Mouse (Mus musculus) stomach, embryonic 14.5 days (tissue): ENCODE measurements around the gene Maz. TPM values are rescaled to one million over a fixed set of nuclear protein-coding genes. Genes with fewer than 3 reads are reported as not detected.
A peak's percentile ranks its signal among the peaks of the same experiment; 100 is the strongest.

Experiments
- ATAC-seq: fragments of 200-750 bp; cut with Nextera tagmentation; 2 replicates; pipeline ENCODE4 v1.8.0; 2017; ENCODE audit warnings: low read depth, moderate TSS enrichment; ENCODE audit not compliant: insufficient number of reproducible peaks, insufficient read depth, low FRiP score
- H3K27ac ChIP-seq: fragments of 300-500 bp; sonication (generic); 2 replicates; pipeline ENCODE4 v1.5.1; 2014; ENCODE audit warnings: mild to moderate bottlenecking, low read length, moderate library complexity, mixed read lengths
- H3K27me3 ChIP-seq: fragments of 300-500 bp; sonication (generic); 2 replicates; pipeline ENCODE4 v1.6.1; 2014; ENCODE audit warnings: low read length, control low read depth, mixed read lengths; ENCODE audit not compliant: control insufficient read depth, insufficient read depth
- H3K36me3 ChIP-seq: fragments of 300-500 bp; sonication (generic); 2 replicates; pipeline ENCODE4 v1.6.1; 2014; ENCODE audit warnings: mild to moderate bottlenecking, control low read depth, low read length, moderate library complexity, mixed read lengths; ENCODE audit not compliant: control insufficient read depth, insufficient read depth
- H3K4me1 ChIP-seq: fragments of 300-500 bp; sonication (generic); 2 replicates; pipeline ENCODE4 v1.6.1; 2014; ENCODE audit warnings: low read length, control low read depth, mixed read lengths; ENCODE audit not compliant: control insufficient read depth, insufficient read depth
- H3K4me2 ChIP-seq: fragments of 300-500 bp; sonication (generic); replicated peaks from 2 replicates; pipeline ENCODE4 v1.6.1; 2014; ENCODE audit warnings: low read depth, low read length, control low read depth
- H3K4me3 ChIP-seq: fragments of 300-500 bp; sonication (generic); 2 replicates; pipeline ENCODE4 v1.5.1; 2014; ENCODE audit warnings: low read depth, low read length, control low read depth
- H3K9ac ChIP-seq: fragments of 300-500 bp; sonication (generic); replicated peaks from 2 replicates; pipeline ENCODE4 v1.6.1; 2014; ENCODE audit warnings: low read depth, mild to moderate bottlenecking, control low read depth, low read length, moderate library complexity, mixed read lengths
- H3K9me3 ChIP-seq: fragments of 300-500 bp; sonication (generic); 2 replicates; pipeline ENCODE4 v1.6.1; 2016; ENCODE audit warnings: low read depth, low read length, control low read depth; ENCODE audit not compliant: control insufficient read depth
- WGBS: fragments of 180-500 bp; shearing (Covaris S2); extraction: QIAGEN DNeasy Blood & Tissue Kit; methylation state at CpG from one replicate; pipeline ENCODE4 v1.1.7; 2014; 5-methylcytosine and 5-hydroxymethylcytosine counted together
- polyA plus RNA-seq: library from polyadenylated mRNA; unstranded; fragments of >200 nt; fragmentation: Nextera tagmentation; extraction: Ambion mirVana; gene quantifications from 2 replicates; pipeline ENCODE4 v1.2.1, GENCODE M21; 2014

Maz gene
- polyA plus RNA-seq, 1 experiment from 2014 or later = 50.3 TPM

GRCm38 (mm10) chr7:127018416-127019305 is 8.2 kb downstream of the Maz start:
- 0 out of 2 replicates have a peak overlapping the region, but pooled peaks have one; percentile 4 for H3K9ac ChIP-seq
- 63% methylated on average over 15 of the region's 15 CpGs for WGBS
- peaks cover 71% of the 10 kb centered on the region for H3K4me1 ChIP-seq
- peak overlapping the region; percentile 97; the same call in 1 of the 2 replicates for H3K27ac ChIP-seq
- no peaks in the 10 kb centered on the region for H3K27me3 ChIP-seq
- H3K4me2 ChIP-seq = peak overlapping the region; percentile 87; the same call in 1 of the 2 replicates
- no peak overlapping the region for H3K4me3 ChIP-seq
- H3K9me3 ChIP-seq = no peaks in the 10 kb centered on the region
- peaks cover 29% of the 10 kb centered on the region for H3K36me3 ChIP-seq
- ATAC-seq = no peak

GRCm38 (mm10) chr7:127017950-127018345 is 8.9 kb downstream of the Maz start:
- no peak for ATAC-seq
- Histone ChIP-seq H3K9me3 (no peaks in the 10 kb centered on the region), H3K9ac (no peak overlapping the region), H3K36me3 (peaks cover 25% of the 10 kb centered on the region), H3K4me3 (no peak overlapping the region), H3K27me3 (no peaks in the 10 kb centered on the region), H3K27ac (peak overlapping the region; percentile 97; the same call in 1 of the 2 replicates), H3K4me2 (peak overlapping the region; percentile 79; the same call in 1 of the 2 replicates), H3K4me1 (peaks cover 64% of the 10 kb centered on the region)
- 39% methylated on average over 6 of the region's 6 CpGs for whole genome bisulfite sequencing

DNA sequence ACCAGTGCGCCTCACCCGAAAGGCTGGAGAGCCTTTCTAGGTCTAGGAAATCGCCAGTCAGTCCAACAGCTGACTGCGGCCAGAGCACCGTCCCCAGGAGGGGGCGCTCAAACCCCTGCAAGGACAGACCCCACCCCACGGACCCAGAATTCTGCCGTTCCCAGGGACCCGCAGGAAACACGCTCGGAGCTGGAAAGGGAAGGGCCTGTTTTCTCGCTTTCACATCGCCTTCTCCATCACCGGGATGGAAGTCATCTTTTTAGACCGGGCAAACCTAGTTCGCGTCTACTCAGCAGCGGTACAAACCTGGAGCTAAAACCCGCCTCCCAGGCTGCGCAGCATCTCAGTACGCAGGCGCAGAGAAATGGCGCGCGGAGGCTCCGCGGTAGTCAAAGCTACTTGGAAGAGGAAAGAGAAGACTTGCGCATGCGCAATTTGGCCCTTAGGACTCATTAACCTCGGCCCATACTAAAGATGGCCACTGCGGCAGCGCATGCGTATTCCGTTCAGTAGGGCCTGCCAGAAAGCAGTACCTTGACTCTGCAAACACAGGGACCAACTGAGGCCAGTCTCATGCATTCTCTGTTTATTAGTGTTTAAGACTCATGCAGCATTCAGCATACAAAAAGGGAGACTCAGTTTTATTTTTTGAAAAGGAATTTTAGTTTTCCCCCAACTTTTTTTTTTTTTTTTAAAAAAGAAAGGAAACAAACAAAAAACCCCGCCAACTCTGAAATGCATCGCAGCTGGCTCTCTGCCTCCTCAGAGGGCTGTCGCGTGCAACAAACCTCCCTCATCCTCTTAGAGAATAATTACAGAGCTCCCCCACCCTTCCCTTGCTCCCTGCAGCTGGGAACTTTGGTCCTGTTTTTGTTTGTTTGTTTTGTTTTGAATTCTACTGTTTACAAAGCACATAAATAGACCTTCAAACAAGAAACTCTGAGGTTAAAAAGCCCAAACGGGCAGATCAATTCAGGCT is 9.6 kb downstream of the Maz start, which contains the start of gene Pagr1a:
Pagr1a (minus strand) TSS at position 382 of the 979 bp plus-strand sequence.
- Histone ChIP-seq H3K36me3 (peaks cover 18% of the 10 kb centered on the region), H3K4me2 (peak within 1 kb of the TSS; percentile 79), H3K27me3 (no peaks in the 10 kb centered on the region), H3K9me3 (no peaks in the 10 kb centered on the region), H3K4me3 (peak within 1 kb of the TSS; percentile 62), H3K27ac (peak within 1 kb of the TSS; percentile 97), H3K9ac (peak within 1 kb of the TSS; percentile 68), H3K4me1 (peaks cover 57% of the 10 kb centered on the region)
- ATAC-seq = peak; percentile 76
- WGBS = 2% methylated on average over 39 of the region's 39 CpGs

- H3K4me3 ChIP-seq = peak overlapping the region; percentile 62
- peaks cover 13% of the 10 kb centered on the region for H3K36me3 ChIP-seq
- no peaks in the 10 kb centered on the region for H3K27me3 ChIP-seq
- no peaks in the 10 kb centered on the region for H3K9me3 ChIP-seq
- WGBS = under 1% methylated on average over 22 of the region's 22 CpGs
- peak overlapping the region; percentile 97 for H3K27ac ChIP-seq
- H3K9ac ChIP-seq = peak overlapping the region; percentile 68
- peaks cover 49% of the 10 kb centered on the region for H3K4me1 ChIP-seq
- peak; percentile 30 for ATAC-seq
- peak overlapping the region; percentile 79 for H3K4me2 ChIP-seq
Observed at GRCm38 (mm10) chr7:127016486-127016938, 10.3 kb downstream of the Maz start.

DNA sequence TGATC is 10.6 kb downstream of the Maz start, which contains the start of gene Pagr1b:
Pagr1b (minus strand) TSS at position 4 of the 5 bp plus-strand sequence.
- no peaks in the 10 kb centered on the region for H3K9me3 ChIP-seq
- ATAC-seq = no peak
- peak within 1 kb of the TSS; percentile 97 for H3K27ac ChIP-seq
- peaks cover 47% of the 10 kb centered on the region for H3K4me1 ChIP-seq
- H3K36me3 ChIP-seq = peaks cover 12% of the 10 kb centered on the region
- peak within 1 kb of the TSS; percentile 79 for H3K4me2 ChIP-seq
- H3K27me3 ChIP-seq = no peaks in the 10 kb centered on the region
- H3K9ac ChIP-seq = peak within 1 kb of the TSS; percentile 68
- H3K4me3 ChIP-seq = peak within 1 kb of the TSS; percentile 62

DNA sequence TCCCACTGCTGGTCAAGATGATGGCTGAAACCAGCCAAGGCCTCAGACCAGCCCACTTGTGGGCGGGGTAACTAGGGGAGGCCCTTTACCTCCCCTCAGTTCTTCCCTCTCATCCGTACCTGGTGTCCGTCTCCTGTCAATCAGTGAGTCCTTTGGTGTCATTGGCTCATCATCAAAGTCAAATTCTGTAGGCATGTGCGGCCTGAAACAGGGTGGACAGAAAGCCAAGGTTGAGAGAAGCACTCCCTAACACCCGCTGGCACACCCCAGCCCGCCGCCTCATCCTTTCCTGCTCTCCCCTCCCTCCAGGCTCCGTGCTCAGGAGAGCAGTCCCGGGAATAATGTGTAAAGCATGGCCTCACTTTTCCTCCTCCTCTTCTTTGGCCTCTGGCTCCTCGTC is 10.8 kb downstream of the Maz start:
- H3K4me1 ChIP-seq = peaks cover 45% of the 10 kb centered on the region
- H3K4me2 ChIP-seq = peak overlapping the region; percentile 79
- peak overlapping the region; percentile 97 for H3K27ac ChIP-seq
- peaks cover 12% of the 10 kb centered on the region for H3K36me3 ChIP-seq
- H3K27me3 ChIP-seq = no peaks in the 10 kb centered on the region
- 2% methylated on average over 10 of the region's 10 CpGs for WGBS
- H3K4me3 ChIP-seq = peak overlapping the region; percentile 62
- no peaks in the 10 kb centered on the region for H3K9me3 ChIP-seq
- ATAC-seq = no peak; the same call in 1 of the 2 replicates
- peak overlapping the region; percentile 68 for H3K9ac ChIP-seq

GRCm38 (mm10) chr7:127014993-127015392 is 11.8 kb downstream of the Maz start:
- no peak for ATAC-seq
- H3K27ac ChIP-seq = no peak overlapping the region
- no peaks in the 10 kb centered on the region for H3K27me3 ChIP-seq
- peaks cover 12% of the 10 kb centered on the region for H3K36me3 ChIP-seq
- peaks cover 42% of the 10 kb centered on the region for H3K4me1 ChIP-seq
- H3K4me2 ChIP-seq = peak overlapping the region; percentile 43; the same call in 1 of the 2 replicates
- H3K9ac ChIP-seq = peak overlapping the region; percentile 15; the same call in 1 of the 2 replicates
- WGBS = 91% methylated on average over 12 of the region's 12 CpGs
- no peak overlapping the region for H3K4me3 ChIP-seq
- no peaks in the 10 kb centered on the region for H3K9me3 ChIP-seq

GRCm38 (mm10) chr7:127014320-127014719 is 12.5 kb downstream of the Maz start, which contains the start of gene Mvp:
TSS of gene Mvp (minus strand) at chr7:127014621.
- ATAC-seq = no peak
- 26% methylated on average over 11 of the region's 11 CpGs for WGBS
- Histone ChIP-seq H3K4me2 (peak within 1 kb of the TSS; percentile 79), H3K9me3 (no peaks in the 10 kb centered on the region), H3K4me3 (peak within 1 kb of the TSS; percentile 62), H3K27ac (peak within 1 kb of the TSS; percentile 97; the same call in 1 of the 2 replicates), H3K27me3 (no peaks in the 10 kb centered on the region), H3K9ac (peak within 1 kb of the TSS; percentile 68), H3K4me1 (peaks cover 38% of the 10 kb centered on the region), H3K36me3 (peaks cover 12% of the 10 kb centered on the region)
